Mouse (Mus musculus): ENCODE data around the gene Olfr49.

DNA sequence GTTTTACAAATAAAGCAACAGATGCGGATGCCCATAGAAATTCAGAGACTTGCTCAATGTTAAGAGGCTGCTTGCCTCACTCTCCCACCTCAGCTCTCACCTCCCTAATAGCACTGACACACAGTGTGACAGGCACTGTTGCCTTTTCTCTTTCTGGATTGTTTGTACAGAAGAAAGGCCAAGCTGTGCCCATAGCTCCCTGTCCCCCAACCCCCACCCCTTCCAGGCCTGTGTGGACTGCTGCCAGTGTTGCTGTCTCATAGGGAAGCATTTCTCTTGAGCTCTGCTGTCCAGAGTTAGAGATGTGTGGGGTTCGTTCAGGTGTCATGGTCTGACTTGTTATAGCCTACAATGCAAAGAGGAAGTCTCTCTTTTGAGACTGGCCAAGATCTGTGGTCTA, 24.5 kb downstream of the Olfr49 start:
- TF ChIP-seq CTCF (IDR thresholded peaks at IDR 0.05; ENCODE audit: control insufficient read depth, insufficient read depth, low read length) (no peak), POLR2A (IDR thresholded peaks at IDR 0.05; ENCODE audit: borderline replicate concordance, control insufficient read depth, low read depth, low read length) (no peak)
